Mouse (Mus musculus): Measurements from ENCODE around the gene Ubc.
A peak's percentile ranks its signal among the peaks of the same experiment; 100 is the strongest.
"Not testable (repeated sequence)": the region's sequence is repeated elsewhere in the genome, so short reads cannot be mapped to it uniquely, and the experiment has no call there.

The Ubc gene

DNA sequence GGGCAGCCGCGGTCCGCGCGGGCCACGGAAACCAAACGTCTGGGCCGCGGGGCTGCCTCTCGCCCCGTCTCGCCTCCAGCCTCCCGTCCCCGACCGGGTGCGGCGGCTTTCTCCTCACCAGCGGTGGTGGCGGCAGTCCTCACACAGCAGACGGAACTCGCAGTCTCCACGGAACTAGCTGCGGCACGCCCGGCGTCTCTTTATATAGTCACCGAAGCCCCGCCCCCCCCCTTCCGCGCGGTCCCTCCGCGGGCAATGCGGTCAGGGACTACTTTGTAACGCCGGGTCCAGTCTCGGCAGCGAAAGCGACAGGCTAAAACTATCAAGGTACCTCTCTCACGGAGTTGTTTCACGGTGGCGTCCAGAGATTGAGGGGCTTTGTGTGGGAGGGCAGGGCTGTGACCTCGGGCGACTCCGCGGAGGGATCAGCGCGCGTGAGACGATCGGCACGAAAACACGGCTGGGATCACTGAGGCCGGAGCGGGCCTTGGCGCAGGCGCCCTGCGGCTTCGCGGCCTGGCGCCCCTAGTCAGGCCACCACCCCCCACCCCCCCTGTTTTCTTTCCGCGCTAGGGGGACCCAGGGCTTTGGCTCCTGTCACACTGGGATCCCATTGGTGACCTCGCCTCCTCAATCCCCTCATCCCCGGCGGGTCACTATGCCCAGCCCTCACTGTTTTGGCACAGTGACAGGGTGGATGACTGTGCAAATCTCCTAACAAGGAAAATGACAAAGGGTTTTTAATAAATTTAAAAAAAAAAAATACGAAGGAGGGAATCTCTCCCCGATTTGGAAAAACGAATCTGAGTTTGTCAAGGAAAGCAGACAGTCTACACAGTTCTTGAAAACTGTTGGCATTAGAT is at the start of gene Ubc:
TSS of gene Ubc (minus strand) at position 624 of the 863 bp plus-strand sequence.
- DNase-seq (ENCODE audit: low spot score in 2 of 2), result peak; percentile 91 to 97

- peak in 1 of 2 experiments; percentile 43 for DNase-seq (ENCODE audit: low spot score in 2 of 2)
Measured at GRCm38 (mm10) chr5:125434347-125434746, 44.3 kb upstream of the Ubc start.

GRCm38 (mm10) chr5:125433793-125434337 is 43.9 kb upstream of the Ubc start, which contains the start of gene Dhx37:
Gene Dhx37 (minus strand): TSS chr5:125434121.
- peak; percentile 86 to 95 for DNase-seq (ENCODE audit: low spot score in 2 of 2)

GRCm38 (mm10) chr5:125432324-125432723 is 42.3 kb upstream of the Ubc start:
- DNase-seq (ENCODE audit: low spot score in 2 of 2), result not testable (repeated sequence)

- DNase-seq (ENCODE audit: low spot score in 2 of 2), result no peak
Measured at GRCm38 (mm10) chr5:125426343-125426742, 36.3 kb upstream of the Ubc start.

- no peak for DNase-seq (ENCODE audit: low spot score in 2 of 2)
Measured at GRCm38 (mm10) chr5:125425698-125426276, 35.8 kb upstream of the Ubc start.

DNA sequence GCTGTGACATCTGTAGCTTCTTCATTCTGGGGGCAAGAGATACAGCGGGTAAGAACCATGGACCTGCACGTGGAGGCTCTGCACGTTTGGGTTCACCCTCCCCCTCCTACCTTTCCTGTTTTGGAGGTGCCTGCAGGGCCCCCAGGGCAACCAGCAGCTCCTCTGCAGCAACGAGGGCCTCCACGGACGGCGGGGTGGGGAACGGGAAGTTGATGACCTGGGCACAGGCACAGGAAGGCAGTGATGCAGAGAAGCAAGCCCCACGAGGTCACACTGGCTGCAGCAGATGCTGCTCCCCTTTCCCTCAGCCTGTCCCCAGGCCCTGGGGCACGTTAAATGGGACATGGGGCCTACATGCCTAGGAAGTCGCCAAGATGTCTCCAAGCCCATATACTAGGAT is 29.1 kb upstream of the Ubc start:
- DNase-seq (ENCODE audit: low spot score in 2 of 2), result no peak

DNA sequence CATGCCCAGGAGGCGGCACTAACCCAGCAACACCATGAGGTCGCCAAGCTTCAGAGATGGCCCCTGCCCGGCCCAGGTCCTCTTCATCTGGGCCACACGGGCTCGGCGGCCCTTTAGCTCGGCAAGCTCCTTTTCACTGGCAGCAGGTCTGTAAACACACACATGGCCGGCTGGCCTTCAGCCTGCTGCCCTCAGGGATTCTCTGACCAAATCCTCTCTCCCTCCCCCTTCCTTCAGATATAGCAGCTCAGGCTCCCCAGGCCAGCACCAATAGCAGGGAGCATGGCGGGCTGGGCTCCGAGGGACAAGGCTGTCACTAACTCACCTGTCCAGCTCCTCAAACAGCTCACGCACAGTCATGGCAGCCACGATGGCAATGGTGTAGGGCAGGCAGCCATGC is 28.6 kb upstream of the Ubc start:
- DNase-seq (ENCODE audit: low spot score in 2 of 2), result no peak

GRCm38 (mm10) chr5:125416183-125416582 is 26.2 kb upstream of the Ubc start:
- no peak for DNase-seq (ENCODE audit: low spot score in 2 of 2)

DNA sequence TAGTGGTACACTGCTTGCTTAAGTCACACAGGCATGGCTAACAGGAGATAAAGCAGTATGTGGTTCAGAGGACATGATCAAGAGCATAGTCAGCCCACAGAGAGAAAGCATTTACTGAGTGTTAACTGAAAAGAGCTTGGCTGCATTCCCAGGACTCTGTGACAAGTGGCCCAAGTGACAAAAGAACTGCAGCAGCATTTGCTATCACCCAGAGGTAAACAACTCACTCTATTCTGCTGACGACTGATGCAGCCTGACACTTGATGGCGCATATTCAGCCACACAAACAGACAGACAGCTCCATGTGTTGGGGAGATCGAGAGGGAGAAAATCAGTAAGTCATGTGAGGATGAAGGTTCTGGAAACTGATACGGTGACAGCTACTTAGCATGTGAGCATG is 23.8 kb upstream of the Ubc start:
- no peak for DNase-seq (ENCODE audit: low spot score in 2 of 2)

- not testable (repeated sequence) for DNase-seq (ENCODE audit: low spot score in 2 of 2)
Measured at GRCm38 (mm10) chr5:125412536-125412935, 22.5 kb upstream of the Ubc start.

DNA sequence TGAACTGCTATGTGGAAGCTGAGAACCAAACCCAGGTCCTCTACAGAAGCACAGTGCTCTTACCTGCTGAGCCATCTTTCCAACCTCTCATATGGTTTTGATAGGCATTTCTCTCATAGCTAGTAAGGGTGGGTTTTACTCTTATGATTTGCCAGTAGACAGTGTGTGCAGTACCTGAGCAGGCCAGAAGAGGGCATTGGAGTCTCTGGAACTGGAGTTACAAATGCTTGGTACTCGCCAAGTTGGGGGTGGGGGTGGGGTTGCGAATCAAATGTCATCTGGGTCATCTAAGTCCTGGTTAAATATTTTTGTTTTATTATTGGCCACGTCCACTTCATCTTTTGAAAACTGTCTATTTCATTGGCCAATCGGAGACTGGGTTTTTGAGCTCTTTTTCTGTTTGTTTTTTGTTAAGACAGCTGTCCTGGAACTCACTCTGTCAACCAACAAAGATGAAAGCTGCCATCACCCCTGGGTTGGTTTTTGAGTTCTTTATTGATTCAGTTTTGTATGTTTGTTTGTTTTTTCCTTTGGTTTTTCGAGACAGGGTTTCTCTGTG is 22.0 kb upstream of the Ubc start:
- DNase-seq (ENCODE audit: low spot score in 2 of 2), result peak; percentile 74 to 89

DNA sequence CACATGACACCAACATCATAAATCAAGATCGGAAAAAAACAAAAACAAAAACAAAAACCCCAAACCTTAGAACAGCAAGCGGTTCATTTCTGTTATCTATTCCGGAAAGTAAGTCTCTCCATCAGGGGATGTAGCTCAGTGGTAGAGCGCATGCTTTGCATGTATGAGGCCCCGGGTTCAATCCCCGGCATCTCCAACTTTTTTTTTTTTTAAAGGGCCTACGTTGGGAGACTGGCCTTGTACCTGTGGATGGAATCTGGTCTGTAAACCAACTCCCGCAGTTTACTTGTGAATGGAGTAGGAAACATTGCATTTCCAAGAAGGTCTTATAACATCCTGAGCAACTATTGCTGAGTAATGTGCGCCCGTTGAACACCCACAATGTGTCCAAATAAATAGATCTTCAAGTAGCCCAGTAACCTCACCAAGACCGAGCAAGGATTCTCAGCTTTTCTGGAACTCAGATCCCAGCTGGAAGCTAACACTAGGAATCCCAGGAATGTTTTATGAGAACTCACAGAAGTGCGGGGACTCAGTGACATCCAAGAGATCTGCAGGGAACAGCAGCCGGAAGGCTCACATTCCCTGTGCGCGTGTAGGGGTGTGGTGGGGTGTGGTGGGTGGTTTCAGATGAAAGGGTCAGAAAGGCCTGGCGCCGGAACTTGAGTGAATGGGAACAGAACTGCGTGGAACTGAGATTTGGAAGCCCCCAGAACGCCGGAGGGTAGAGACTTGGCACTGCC is 19.5 kb upstream of the Ubc start:
- DNase-seq (ENCODE audit: low spot score in 2 of 2), result peak in 1 of 2 experiments; percentile 46

GRCm38 (mm10) chr5:125408842-125409241 is 18.8 kb upstream of the Ubc start:
- peak; percentile 83 to 89 for DNase-seq (ENCODE audit: low spot score in 2 of 2)

DNA sequence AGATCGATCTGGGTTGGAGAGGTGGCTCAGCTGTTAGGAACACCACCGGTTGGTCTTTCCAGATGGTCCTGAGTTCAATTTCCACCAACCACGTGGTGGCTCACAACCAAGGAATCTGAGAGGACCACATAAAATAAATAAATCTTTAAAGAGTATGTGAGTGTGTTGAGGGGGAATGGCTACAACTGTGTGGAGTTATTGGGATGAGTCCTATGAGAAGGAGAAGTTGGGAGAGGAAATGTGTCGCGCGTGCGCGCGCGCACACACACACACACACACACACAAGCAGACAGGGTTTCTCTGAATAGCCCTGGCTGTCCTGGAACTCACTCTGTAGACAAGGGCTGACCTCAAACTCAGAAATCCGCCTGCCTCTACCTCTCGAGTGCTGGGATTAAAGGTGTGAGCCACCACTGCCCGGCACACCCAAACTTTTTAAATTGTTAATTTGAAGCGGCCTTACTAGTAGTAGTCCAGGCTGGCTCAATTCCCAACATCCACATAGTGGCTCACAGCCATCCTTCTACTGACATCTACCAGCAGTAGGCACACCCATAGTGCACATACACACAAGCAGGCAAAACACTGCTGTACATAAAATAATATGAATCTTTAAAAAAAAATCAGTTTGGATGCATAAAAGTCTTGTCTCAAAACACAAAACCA is 18.0 kb upstream of the Ubc start:
- no peak for DNase-seq (ENCODE audit: low spot score in 2 of 2)

GRCm38 (mm10) chr5:125407020-125407830 is 17.2 kb upstream of the Ubc start:
- no peak for DNase-seq (ENCODE audit: low spot score in 2 of 2)

- peak; percentile 69 to 79 for DNase-seq (ENCODE audit: low spot score in 2 of 2)
Measured at GRCm38 (mm10) chr5:125406322-125407016, 16.5 kb upstream of the Ubc start.

- peak; percentile 89 to 90 for DNase-seq (ENCODE audit: low spot score in 2 of 2)
Measured at GRCm38 (mm10) chr5:125405546-125406248, 15.7 kb upstream of the Ubc start.

Measured in spleen, postnatal 10 days (tissue).